Mouse (Mus musculus): Measurements from ENCODE around the gene Wt1. TPM values are rescaled to one million over a fixed set of nuclear protein-coding genes. Genes with fewer than 3 reads are reported as not detected.

The Wt1 gene
- 0.11 and 0.12 TPM in 2 replicates for polyA plus RNA-seq (2016; fragmentation: Nextera tagmentation; extraction: Ambion mirVana)

DNA sequence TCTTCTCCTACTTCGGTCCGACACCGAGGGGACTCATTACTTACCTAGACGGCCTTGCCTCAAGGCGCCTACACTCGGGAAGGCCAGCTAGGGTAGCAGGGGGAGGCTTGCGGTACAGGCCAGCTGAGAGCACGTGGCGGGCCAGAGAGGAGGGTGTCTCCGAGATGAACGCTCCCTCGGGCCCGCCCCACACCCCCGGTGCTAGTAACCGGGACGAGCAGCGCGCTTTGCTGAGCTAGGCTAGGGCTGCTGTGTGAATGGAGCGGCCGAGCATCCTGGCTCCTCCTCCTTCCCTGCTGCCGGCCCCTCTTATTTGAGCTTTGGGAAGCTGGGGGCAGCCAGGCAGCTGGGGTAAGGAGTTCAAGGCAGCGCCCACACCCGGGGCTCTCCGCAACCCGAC, at the start of gene Wt1:
Wt1 (plus strand) TSS at position 251 of the 400 bp plus-strand sequence.
- under 1% methylated on average over 21 of the region's 25 CpGs for WGBS
- Histone ChIP-seq H3K4me2 (replicated peaks) (peak within 1 kb of the TSS; percentile 43), H3K27me3 (peaks cover 99% of the 10 kb centered on the region), H3K4me3 (peak within 1 kb of the TSS; percentile 30), H3K27ac (replicated peaks) (no peak within 1 kb of the TSS), H3K36me3 (no peaks in the 10 kb centered on the region), H3K9ac (replicated peaks) (no peak within 1 kb of the TSS), H3K4me1 (peaks cover 28% of the 10 kb centered on the region), H3K9me3 (no peaks in the 10 kb centered on the region)
- peak; percentile 71 for ATAC-seq (ENCODE audit: low FRiP score, low read depth)

DNA sequence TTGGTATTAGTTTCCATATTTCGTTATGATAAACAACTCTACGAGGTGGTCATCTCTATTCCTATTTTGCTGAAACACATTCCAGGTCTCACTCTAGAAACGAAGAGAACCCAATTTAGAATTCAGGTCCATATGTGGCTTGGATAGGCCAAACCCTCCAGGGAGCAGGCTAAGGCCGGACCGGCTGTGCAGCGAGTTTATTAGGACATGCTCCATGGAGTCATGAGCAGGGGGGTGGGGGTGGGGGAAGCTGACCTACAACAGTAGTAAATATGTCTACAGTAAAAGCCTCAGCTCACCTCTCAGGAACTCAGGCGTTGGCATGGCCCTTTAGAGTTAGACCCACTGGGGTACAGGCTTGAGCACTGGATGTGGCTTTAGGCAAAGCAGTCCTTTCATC, 49.2 kb upstream of the Wt1 start:
- Histone ChIP-seq H3K4me1 (no peaks in the 10 kb centered on the region), H3K4me2 (replicated peaks) (no peak overlapping the region), H3K27ac (replicated peaks) (no peak overlapping the region), H3K9me3 (no peaks in the 10 kb centered on the region), H3K36me3 (no peaks in the 10 kb centered on the region), H3K9ac (replicated peaks) (no peak overlapping the region), H3K27me3 (no peaks in the 10 kb centered on the region; the same call in 1 of the 2 replicates), H3K4me3 (no peak overlapping the region)
- no peak for ATAC-seq (ENCODE audit: low FRiP score, low read depth)
- 86% methylated on average over 7 of the region's 7 CpGs for WGBS

DNA sequence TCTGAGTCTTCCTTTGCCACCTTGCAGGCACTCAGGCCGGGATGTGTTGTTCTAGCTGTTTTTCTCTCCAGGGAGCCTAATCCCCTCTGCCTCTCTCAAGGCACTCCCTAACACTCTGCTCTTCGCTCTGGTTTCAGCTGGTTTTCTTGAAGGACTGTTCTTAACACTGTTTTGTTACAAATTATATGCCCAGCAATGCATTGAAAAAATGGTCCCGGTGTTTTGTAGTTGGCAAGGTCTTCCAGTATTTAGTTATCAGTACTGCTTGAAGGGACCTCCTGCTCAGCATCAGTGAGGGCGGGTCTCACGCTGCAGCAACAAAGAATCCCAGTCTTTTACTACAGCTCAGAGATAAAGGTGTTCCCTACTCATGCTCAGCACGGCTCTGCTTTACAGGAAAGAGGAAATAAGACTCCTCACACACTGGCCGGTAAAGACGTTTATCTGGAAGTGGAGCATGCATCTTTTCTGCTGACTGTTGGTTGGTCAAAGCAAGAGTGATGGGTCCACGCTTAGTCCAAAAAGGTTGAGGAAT, 44.0 kb upstream of the Wt1 start:
- Histone ChIP-seq H3K27ac (replicated peaks) (no peak overlapping the region), H3K4me3 (no peak overlapping the region), H3K9me3 (no peaks in the 10 kb centered on the region), H3K36me3 (no peaks in the 10 kb centered on the region), H3K9ac (replicated peaks) (no peak overlapping the region), H3K4me2 (replicated peaks) (no peak overlapping the region), H3K27me3 (peaks cover 3% of the 10 kb centered on the region; the same call in 1 of the 2 replicates), H3K4me1 (no peaks in the 10 kb centered on the region)
- ATAC-seq (ENCODE audit: low FRiP score, low read depth), result no peak
- 24% methylated on average over 9 of the region's 9 CpGs for WGBS

DNA sequence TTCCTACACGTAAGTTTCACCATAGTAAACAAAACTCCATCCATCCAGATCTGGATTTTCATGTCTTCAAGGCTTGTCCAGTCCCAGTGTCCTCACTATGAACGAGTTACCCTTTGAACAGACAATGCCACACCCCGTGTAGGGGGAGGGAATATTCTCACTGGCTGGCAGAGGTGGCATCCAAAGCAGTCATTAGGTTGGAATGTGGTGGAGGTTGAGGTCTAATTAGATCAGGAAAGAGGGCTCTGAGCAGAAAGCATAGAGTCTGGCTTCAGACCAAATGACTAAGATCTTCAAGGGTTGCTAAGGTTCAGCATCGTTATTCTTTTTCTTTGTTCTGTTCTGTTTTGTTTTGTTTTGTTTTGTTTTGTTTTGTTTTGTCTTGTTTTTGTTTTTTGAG, 42.3 kb upstream of the Wt1 start:
- Histone ChIP-seq H3K9me3 (no peaks in the 10 kb centered on the region), H3K9ac (replicated peaks) (no peak overlapping the region), H3K27me3 (peaks cover 3% of the 10 kb centered on the region; the same call in 1 of the 2 replicates), H3K4me3 (no peak overlapping the region), H3K4me2 (replicated peaks) (no peak overlapping the region), H3K27ac (replicated peaks) (no peak overlapping the region), H3K36me3 (no peaks in the 10 kb centered on the region), H3K4me1 (peaks cover 1% of the 10 kb centered on the region; the same call in 1 of the 2 replicates)
- 73% methylated on average over 4 of the region's 4 CpGs for WGBS
- ATAC-seq (ENCODE audit: low FRiP score, low read depth), result no peak

DNA sequence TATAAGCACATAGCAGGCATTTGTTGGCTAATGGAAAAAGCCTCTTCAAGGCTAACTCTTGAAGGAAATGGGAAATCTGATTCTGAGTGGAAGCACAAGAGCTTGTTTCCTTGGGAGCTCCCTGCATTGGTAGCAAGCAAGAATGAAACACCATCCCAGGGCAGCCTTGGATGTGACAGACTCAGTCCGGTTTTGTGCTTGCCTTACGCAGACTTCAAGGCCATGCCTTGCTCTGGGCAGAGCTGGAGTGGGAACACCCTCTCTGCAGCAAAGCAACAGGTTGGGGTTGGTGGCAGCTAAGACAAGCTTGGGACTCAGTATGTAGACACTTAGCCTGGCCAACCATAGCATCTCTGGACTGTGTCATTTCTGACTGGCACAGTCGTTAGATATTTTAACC, 40.2 kb upstream of the Wt1 start:
- Histone ChIP-seq H3K27me3 (peaks cover 3% of the 10 kb centered on the region; the same call in 1 of the 2 replicates), H3K27ac (replicated peaks) (no peak overlapping the region), H3K9ac (replicated peaks) (no peak overlapping the region), H3K36me3 (no peaks in the 10 kb centered on the region), H3K9me3 (no peaks in the 10 kb centered on the region), H3K4me3 (no peak overlapping the region), H3K4me2 (replicated peaks) (no peak overlapping the region), H3K4me1 (peaks cover 19% of the 10 kb centered on the region)
- 97% methylated on average over 3 of the region's 3 CpGs for WGBS
- no peak for ATAC-seq (ENCODE audit: low FRiP score, low read depth)

DNA sequence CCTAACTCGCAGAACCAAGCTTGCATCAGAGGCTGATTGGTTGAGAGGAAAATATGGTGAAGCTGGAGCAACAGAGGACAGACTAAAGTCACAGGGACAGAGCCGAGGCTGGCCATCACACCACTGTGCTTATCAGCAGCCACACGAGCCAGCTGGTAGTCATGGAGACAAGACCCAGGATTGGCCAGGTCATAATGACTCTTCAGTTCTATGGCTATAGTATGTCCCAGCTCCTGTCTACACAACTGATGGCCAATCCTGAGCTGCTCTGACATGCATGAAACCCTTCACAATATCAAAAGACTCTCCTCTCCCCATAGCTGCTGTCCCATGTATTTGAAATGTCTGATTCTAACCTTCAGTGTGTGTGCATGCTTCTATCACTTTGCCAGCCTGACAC, 38.3 kb upstream of the Wt1 start:
- ATAC-seq (ENCODE audit: low FRiP score, low read depth), result no peak
- Histone ChIP-seq H3K4me3 (no peak overlapping the region), H3K9ac (replicated peaks) (no peak overlapping the region), H3K4me2 (replicated peaks) (no peak overlapping the region), H3K9me3 (no peaks in the 10 kb centered on the region), H3K4me1 (peaks cover 19% of the 10 kb centered on the region), H3K27ac (replicated peaks) (no peak overlapping the region), H3K36me3 (no peaks in the 10 kb centered on the region), H3K27me3 (0 out of 2 replicates have a peak, but pooled peaks cover 6% of the 10 kb centered on the region)
- WGBS, result 82% methylated on average over 3 of the region's 3 CpGs

DNA sequence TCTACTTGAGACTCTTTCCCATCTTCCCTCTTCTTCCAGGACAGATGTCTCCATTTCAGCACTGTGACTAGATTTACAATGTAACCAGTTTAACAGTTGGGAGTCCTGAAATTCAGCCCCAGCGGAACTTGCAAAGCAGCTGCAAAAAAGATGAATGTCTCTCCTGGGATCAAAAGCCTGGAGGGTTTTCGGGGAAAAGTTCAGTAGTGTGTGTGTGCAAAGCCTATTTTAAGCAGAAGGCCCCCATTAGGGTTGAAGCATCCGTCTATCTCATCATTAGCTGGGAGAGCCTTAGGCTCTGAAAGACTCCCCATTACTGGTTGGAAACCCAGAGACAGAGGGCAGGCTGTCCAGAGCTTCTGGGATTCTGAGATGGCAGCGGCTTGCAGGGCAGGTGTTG, 37.2 kb upstream of the Wt1 start:
- no peak for ATAC-seq (ENCODE audit: low FRiP score, low read depth)
- no peak overlapping the region for H3K4me2 ChIP-seq (replicated peaks)
- 0 out of 2 replicates have a peak overlapping the region, but pooled peaks have one; percentile 5 for H3K27ac ChIP-seq (replicated peaks)
- no peak overlapping the region for H3K4me3 ChIP-seq
- H3K4me1 ChIP-seq, result peaks cover 19% of the 10 kb centered on the region
- WGBS, result 83% methylated on average over 4 of the region's 4 CpGs
- no peak overlapping the region for H3K9ac ChIP-seq (replicated peaks)
- H3K9me3 ChIP-seq, result no peaks in the 10 kb centered on the region
- no peaks in the 10 kb centered on the region for H3K36me3 ChIP-seq
- H3K27me3 ChIP-seq, result 0 out of 2 replicates have a peak, but pooled peaks cover 6% of the 10 kb centered on the region

DNA sequence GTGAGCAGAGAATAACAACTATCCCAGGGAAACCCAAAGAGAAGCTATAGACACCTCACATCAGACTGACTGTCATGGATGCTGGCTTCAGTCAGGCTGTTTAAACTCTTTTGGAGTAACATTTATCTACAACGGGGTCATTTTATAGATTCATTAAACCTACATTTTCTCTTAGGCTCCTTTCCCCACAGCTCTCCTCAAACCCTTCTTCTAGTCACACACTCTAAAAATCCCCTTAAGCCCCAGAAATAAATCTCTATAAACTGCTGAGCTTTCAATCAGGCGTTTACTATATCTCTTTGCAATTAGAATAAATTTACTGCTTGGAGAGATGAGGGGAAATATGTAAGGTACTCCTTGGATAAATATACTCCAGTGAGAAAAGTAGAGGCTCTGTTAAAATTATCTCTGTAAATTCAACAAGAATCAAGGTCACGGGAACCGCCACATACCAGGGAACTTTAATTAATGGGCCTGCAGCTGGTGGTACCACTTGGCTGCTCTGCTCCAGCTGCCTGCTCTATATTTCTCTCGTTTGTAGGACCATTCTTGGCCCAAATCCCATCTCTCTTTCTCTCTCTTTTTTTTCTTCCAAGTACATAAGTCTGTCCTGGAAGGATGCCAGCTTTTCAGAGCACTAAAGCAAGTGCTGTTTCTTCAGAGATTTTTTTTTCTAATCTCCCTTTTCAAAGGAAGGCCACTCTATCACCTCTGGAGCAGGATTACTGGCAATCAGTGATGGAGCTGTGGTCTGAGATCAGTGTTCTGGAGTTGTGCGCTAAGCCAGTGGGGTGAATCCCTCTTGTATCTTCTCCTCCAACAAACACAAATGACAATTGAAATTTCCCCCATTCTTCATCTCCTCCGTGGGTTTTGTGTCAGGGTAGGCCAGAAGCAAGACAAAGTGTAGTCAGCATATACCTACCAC, 36.5 kb upstream of the Wt1 start:
- H3K27me3 ChIP-seq, result 0 out of 2 replicates have a peak, but pooled peaks cover 6% of the 10 kb centered on the region
- H3K4me3 ChIP-seq, result no peak overlapping the region
- H3K4me2 ChIP-seq (replicated peaks), result no peak overlapping the region
- peaks cover 19% of the 10 kb centered on the region for H3K4me1 ChIP-seq
- no peaks in the 10 kb centered on the region for H3K36me3 ChIP-seq
- H3K27ac ChIP-seq (replicated peaks), result 0 out of 2 replicates have a peak overlapping the region, but pooled peaks have one; percentile 21
- H3K9ac ChIP-seq (replicated peaks), result no peak overlapping the region
- ATAC-seq (ENCODE audit: low FRiP score, low read depth), result 0 out of 2 replicates have a peak, but pooled peaks have one; percentile 72
- 49% methylated on average over 7 of the region's 7 CpGs for WGBS
- H3K9me3 ChIP-seq, result no peaks in the 10 kb centered on the region

DNA sequence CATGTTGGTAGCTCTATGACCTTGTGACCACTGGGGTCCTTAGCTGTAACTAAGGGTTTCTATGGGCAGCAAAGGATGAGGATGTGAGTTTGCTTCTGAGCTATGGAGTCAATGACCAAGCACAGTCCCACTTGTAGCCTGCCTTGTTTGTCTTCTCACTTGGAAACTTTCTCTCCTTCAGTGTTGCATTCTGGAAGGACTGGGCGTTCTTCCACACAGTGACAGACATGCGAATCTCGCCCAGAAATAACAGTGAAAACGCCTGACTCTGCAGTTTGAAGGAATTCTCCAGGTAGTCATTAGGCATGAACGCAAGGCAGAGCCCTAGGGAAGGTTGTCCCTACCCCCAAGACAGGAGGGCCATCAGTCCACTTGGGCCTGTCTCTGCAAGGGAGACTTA, 35.3 kb upstream of the Wt1 start:
- H3K4me2 ChIP-seq (replicated peaks), result no peak overlapping the region
- peaks cover 19% of the 10 kb centered on the region for H3K4me1 ChIP-seq
- ATAC-seq (ENCODE audit: low FRiP score, low read depth), result no peak
- no peaks in the 10 kb centered on the region for H3K36me3 ChIP-seq
- 92% methylated on average over 5 of the region's 5 CpGs for WGBS
- H3K27me3 ChIP-seq, result 0 out of 2 replicates have a peak, but pooled peaks cover 6% of the 10 kb centered on the region
- no peak overlapping the region for H3K4me3 ChIP-seq
- H3K9ac ChIP-seq (replicated peaks), result no peak overlapping the region
- no peaks in the 10 kb centered on the region for H3K9me3 ChIP-seq
- no peak overlapping the region for H3K27ac ChIP-seq (replicated peaks)

DNA sequence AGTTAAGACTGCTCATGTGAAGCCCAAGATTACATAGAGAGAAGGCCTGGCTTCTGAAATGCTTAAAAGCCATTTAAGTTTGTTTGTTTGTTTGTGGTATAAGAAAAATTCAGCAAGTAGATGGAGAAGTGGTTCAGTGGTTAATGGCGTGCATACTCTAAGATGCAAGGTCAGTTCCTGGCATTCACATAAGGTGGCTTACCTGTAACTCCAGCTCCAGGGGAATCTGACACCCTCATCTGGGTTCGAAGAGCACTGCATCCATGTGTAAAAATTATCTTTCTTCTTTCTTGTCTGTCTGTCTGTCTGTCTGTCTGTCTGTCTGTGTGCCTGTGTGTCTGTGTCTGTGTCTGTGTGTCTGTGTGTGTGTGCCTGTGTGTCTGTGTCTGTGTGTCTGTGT, 34.6 kb upstream of the Wt1 start, which contains the start of gene Gm11060:
Gm11060 (plus strand) TSS at position 301 of the 400 bp plus-strand sequence.
- Histone ChIP-seq H3K4me1 (peaks cover 19% of the 10 kb centered on the region), H3K27me3 (0 out of 2 replicates have a peak, but pooled peaks cover 2% of the 10 kb centered on the region), H3K4me2 (replicated peaks) (no peak within 1 kb of the TSS), H3K36me3 (no peaks in the 10 kb centered on the region), H3K9me3 (no peaks in the 10 kb centered on the region), H3K27ac (replicated peaks) (no peak within 1 kb of the TSS), H3K4me3 (no peak within 1 kb of the TSS), H3K9ac (replicated peaks) (no peak within 1 kb of the TSS)
- 92% methylated on average over 2 of the region's 2 CpGs for WGBS
- no peak for ATAC-seq (ENCODE audit: low FRiP score, low read depth)

DNA sequence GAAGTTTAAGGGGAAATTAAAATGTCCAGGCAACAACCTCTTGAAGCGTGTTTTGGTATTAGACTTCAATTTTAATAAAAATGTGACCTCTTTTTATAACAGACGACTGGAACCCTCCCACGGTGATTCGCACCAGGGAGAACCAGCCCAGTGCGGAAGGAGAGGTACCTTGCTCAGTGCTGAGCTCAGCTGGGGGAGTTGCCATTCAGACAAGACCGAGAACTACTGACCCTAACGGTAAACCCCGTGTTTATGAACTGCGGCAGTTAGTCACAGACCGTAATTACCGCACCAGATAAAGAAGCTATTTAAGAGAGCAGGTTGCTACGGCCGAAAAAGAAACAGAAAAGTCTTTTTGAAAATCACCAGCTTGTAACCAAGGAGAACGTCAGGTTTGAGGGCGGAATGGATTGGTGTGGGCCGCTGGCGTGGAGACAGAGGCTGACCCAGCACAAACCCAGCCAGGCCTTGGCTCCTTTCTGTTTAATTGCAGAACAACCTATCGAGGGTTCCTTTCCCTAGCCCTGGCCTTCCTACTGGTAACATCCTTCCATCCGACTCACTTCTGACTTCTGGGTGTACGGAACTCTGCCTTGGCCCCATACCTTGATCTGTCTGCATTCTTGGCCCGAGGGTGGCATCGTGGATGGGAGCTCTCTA, 28.9 kb upstream of the Wt1 start:
- no peaks in the 10 kb centered on the region for H3K36me3 ChIP-seq
- no peak for ATAC-seq (ENCODE audit: low FRiP score, low read depth)
- H3K9me3 ChIP-seq, result no peaks in the 10 kb centered on the region
- H3K4me1 ChIP-seq, result peaks cover 6% of the 10 kb centered on the region; the same call in 1 of the 2 replicates
- no peak overlapping the region for H3K4me3 ChIP-seq
- H3K27me3 ChIP-seq, result no peaks in the 10 kb centered on the region
- no peak overlapping the region for H3K9ac ChIP-seq (replicated peaks)
- H3K27ac ChIP-seq (replicated peaks), result no peak overlapping the region
- no peak overlapping the region for H3K4me2 ChIP-seq (replicated peaks)
- 90% methylated on average over 22 of the region's 22 CpGs for WGBS

Data from midbrain, embryonic 12.5 days (tissue).